Mouse (Mus musculus) heart, postnatal 10 days (tissue): ENCODE measurements around the gene Foxp1. TPM values are rescaled to one million over a fixed set of nuclear protein-coding genes. Genes with fewer than 3 reads are reported as not detected.

Experiments
- DNase-seq, 2 experiments: peaks; one replicate each; pipeline ENCODE4 v3.0.0; 2021
- intact Hi-C: fragments of 180-260 bp; cut with DNase I; formaldehyde crosslinking; loops from one replicate; pipeline ENCODE4 v1.15.1; 2025
- total RNA-seq, 2 experiments: library from RNA; stranded (reverse); gene quantifications; 2 replicates each; pipeline ENCODE4 v1.2.3; 2021

Gene Foxp1
- total RNA-seq, 2 experiments from 2014 or later: 52.4 to 60.6 TPM

GRCm38 (mm10) chr6:99447447-99447846 is 75.1 kb downstream of the Foxp1 start:
- intact Hi-C loops: no loop called here
- no peak for DNase-seq

DNA sequence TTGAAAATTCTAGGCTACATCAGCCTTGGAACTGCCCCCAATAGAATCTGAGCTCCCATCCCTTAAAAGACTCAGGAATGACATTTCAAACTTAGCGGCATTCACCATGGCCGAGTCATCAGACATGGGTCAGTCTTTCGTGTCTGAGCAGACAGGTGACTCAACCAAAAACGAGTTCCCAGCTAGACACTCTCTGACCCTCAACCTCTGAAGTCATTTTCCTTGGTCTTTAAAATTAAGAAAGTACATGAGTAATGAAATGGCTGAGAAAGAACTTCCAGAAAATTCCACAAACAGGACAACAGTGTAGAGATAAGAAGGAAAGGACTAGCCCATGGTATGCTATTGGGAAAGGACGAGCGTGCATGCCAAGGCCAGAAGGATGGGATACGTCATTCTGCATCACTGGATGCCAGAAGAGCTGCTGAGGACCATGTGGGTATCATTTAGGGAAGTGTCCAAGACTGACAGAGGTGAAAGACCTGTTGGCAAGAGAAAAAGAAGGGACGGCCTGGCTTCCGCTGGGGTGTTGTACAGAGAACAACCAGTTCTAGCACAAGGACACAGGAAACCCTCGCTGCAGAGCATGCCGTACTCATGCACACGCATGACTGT is 75.6 kb downstream of the Foxp1 start:
- intact Hi-C loops: no loop called here
- DNase-seq: no peak

GRCm38 (mm10) chr6:99443460-99443859 is 79.1 kb downstream of the Foxp1 start:
- intact Hi-C loops: no loop called here
- no peak for DNase-seq

DNA sequence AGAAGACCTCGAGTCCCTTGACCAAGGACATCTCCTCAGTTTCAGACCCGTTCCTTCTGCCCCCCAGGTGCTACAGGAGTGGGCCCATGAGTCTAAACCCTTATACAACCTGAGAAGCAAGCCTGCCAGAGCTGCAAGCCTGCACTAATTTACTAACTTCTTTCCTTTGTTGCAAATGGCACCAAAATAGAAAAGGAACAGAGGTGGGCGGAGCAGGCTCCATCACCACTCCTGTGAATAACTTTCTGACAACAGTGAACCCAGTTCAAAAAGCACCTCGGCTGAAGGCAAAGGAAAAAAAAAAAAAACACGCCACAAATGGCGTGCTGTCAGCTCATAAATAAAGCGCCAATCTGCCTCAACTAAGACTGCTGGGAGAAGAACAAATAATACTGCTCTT is 81.4 kb downstream of the Foxp1 start:
- no peak for DNase-seq
- intact Hi-C loops: no loop called here

DNA sequence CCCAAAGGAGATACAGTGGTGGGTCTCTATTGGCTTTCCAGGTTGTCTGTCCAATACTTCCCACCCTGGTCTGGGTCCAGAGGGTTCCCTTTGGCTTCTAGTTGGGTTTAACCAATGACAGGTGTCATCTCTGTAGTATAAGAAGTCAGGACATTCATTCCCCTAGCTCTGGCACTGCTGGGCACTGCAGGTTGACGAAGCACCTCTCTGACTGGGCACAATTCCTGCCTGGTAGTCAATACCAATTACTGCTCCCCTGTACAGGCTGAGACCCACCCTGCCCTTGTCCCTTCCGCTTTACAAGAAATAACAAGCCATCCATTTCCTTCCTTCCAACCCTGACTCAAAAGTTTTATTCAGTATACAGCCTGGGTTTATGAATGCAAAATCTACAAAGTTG is 81.9 kb downstream of the Foxp1 start:
- no peak for DNase-seq
- intact Hi-C loops: no loop called here

DNA sequence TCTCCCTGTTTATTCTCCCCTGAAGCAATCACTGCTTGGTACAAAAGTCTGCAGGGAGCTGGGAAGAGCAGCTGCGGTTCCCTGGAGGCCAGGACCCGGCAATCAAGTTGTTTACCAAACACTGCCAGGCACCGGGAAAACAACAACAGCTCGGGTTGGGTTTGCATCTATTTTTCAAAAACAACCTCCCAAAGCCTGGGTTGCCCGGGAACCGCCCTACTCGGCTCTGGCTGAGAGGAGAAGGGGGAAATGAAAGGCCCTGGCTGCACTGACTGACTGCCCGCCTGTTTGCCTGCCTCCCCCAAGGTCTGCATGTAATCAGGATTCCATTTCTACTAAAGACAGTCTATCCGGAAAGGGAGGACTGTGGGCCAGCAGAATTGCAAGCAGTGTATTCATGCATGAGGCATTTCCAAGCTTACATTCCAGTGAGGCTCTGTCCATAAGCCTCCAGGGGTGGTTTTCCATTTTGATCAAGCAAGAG is 82.6 kb downstream of the Foxp1 start:
- peak; percentile 48 to 59 for DNase-seq
- intact Hi-C loops: no loop called here

GRCm38 (mm10) chr6:99439214-99439877 is 83.2 kb downstream of the Foxp1 start:
- DNase-seq: peak; percentile 48 to 58
- intact Hi-C loops: no loop called here

DNA sequence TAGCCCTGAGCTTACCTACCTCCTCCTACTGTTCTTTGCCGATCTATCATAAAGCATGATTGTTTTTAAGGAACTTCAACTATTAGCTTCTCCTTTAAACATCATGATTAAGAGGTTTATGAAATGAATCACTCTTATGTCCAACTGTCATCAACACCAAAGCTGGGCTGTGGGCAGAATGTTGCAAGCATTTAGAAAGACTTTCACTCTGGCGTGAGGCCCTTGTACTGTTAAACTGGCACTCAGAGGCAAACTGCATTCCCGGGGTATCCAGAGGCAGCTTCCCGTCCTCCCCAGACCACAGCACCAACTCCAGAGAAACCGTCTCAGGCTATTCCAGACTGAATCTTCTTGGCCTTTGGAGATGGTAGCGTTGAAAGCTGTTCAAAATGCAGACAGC is 86.2 kb downstream of the Foxp1 start:
- intact Hi-C loops: no loop called here
- no peak for DNase-seq

- intact Hi-C loops: no loop called here
- DNase-seq: no peak
Measured at GRCm38 (mm10) chr6:99435140-99435539, 87.4 kb downstream of the Foxp1 start.

DNA sequence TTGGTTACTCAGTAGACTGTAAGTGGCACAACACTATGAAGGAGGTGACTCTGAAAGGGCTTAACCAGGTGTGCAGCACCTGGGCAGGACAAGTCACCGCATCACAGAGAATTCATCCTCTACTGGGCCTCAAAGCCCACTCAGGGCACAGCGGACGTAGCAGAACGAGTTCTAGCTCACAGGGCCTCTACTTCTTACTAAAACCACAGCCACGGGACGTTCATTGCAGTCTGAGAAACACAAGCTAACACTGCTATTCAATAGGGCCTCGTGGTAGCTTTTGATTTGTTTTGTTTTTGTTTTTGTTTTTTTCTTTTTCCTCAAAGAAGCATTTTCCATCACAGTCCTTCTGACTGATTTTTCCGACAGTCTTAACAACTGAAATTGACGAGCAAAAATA is 89.5 kb downstream of the Foxp1 start:
- intact Hi-C loops: no loop called here
- no peak for DNase-seq

- no peak for DNase-seq
- intact Hi-C loops: no loop called here
Measured at GRCm38 (mm10) chr6:99431941-99432340, 90.6 kb downstream of the Foxp1 start.

- intact Hi-C loops: no loop called here
Measured at GRCm38 (mm10) chr6:99430560-99430959, 92.0 kb downstream of the Foxp1 start.

DNA sequence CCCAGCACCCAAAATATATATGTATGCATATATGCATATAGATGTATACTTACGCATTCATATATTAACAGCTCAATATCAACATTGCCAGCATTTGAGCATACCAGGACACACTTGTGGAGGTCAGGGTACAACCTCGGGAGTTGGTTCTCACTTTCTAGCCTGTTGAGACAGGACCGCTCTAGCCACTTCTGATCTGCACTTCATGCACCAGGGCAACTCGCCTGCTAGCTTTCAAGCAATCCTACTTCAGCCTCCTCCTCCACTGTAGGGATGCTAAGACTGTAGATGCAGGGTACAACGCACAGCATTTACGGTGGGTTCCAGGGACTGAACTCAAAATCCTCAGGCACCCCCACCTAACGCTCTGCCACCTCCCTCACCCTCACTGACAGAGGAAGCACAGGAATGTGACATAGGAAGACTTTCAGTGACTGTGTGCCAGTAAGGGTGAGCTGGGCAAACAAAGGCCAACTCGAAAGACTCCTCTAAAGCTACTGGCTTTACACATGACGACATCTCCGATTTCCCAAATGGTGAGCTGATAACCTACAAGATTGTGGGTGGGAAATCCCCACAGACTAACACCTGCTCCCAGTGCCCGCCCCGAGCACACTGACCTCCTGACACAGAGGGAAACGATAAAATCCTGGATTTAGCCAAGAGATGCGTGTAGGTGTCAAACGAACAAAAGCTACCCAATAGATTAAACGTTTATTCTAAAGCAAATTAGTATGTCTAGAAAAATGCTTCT is 93.0 kb downstream of the Foxp1 start:
- DNase-seq: no peak
- intact Hi-C loops: no loop called here

More at GRCm38 (mm10) chr6:99430560-99430959, 92.0 kb downstream of the Foxp1 start:
- DNase-seq: no peak

DNA sequence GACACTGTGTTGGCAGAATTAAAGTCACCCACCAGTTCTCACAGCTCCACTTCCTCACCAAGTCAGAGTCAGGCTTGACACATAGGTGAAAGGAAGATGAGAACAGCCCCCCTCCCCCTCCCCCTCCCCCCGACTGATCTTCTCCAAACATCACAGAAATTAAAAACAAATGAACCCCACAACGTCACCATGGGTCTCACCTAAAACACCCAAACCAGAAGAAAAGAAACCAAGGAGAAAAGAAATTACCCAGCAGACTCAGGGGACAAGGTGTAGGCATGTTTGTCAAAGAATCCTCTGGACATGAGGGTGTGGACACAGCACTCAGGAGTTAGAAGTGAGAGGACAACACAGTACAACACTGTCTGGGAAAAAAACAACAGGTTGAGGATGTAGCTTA is 93.6 kb downstream of the Foxp1 start:
- DNase-seq: no peak
- intact Hi-C loops: no loop called here

GRCm38 (mm10) chr6:99427301-99427700 is 95.2 kb downstream of the Foxp1 start:
- no peak for DNase-seq
- intact Hi-C loops: no loop called here

- DNase-seq: peak; percentile 34 to 51
Measured at GRCm38 (mm10) chr6:99425044-99425443, 97.5 kb downstream of the Foxp1 start.

GRCm38 (mm10) chr6:99420666-99421065 is 101.9 kb downstream of the Foxp1 start:
- DNase-seq: no peak
- intact Hi-C loops: no loop called here

More at GRCm38 (mm10) chr6:99425044-99425443, 97.5 kb downstream of the Foxp1 start:
- intact Hi-C loops: no loop called here

DNA sequence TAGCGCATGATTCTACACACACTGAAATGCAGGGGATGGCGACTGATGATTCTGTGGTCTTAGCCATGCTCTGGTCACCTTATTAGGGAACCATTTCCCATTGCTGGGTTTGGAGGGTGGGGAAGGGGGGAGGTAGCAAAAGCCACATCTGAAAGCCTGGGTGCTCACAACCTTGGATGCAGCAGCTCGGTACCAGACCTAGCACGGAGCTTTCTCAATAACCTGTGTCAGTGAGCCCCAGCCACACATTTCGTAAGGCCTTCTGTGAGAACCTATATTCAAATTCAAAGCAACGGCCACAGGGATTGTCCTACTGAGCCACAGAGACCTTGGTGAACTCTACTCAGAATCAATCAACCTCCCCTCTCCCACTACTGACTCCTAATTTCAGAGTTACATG is 109.9 kb downstream of the Foxp1 start:
- intact Hi-C loops: no loop called here

GRCm38 (mm10) chr6:99409602-99410001 is 112.9 kb downstream of the Foxp1 start:
- intact Hi-C loops: no loop called here
- DNase-seq: no peak

More for the DNA sequence above, 109.9 kb downstream of the Foxp1 start:
- DNase-seq: no peak

GRCm38 (mm10) chr6:99408880-99409279 is 113.6 kb downstream of the Foxp1 start:
- intact Hi-C loops: no loop called here
- no peak for DNase-seq

DNA sequence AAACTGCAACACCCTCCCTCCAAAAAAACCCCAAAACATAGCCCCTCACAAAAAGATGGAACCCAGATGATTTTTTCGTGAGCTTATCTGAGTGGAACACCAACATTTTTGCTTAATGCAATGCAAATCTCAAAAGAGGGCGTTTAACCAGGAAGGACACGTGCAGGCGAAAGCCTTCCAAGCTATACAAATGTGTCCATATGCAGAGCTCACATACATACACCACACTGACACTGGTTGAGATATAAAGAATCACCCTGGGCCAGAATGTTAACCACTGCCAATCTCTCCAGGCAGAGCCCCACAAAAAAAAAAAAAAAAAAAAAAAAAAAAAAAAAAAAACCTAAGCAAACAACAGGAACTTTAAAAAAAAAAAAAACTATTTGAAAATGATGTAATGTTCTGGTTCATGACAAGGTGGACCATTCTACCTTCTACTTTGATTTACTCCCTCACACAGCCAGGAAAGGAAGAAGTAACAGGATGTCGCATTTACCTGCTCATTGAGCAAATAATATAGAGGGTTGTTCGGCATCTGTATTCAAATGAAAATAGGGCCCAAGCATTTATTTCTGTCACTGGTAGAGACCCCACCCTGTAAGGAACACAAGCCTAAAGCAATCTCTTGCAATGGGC is 118.6 kb downstream of the Foxp1 start:
- no peak for DNase-seq
- intact Hi-C loops: no loop called here
